Mouse (Mus musculus) forebrain, postnatal 0 days (tissue): ENCODE results near the gene BC028528. TPM values are rescaled to one million over a fixed set of nuclear protein-coding genes. Genes with fewer than 3 reads are reported as not detected.

Experiments used
- ATAC-seq: fragments of 200-750 bp; cut with Nextera tagmentation; 2 replicates; pipeline ENCODE4 v1.8.0; 2017; ENCODE audit warnings: mild to moderate bottlenecking, moderate library complexity
- DNase-seq: peaks from one replicate; pipeline ENCODE4 v3.0.0-alpha.2; 2015
- H3K27ac ChIP-seq: fragments of 300-500 bp; sonication (generic); 2 replicates; pipeline ENCODE4 v1.5.1; 2014; ENCODE audit warnings: low read depth, mild to moderate bottlenecking, antibody characterized with exemption, low read length, moderate library complexity, mixed read lengths
- H3K27me3 ChIP-seq: fragments of 300-500 bp; sonication (generic); 2 replicates; pipeline ENCODE4 v1.6.1; 2014; ENCODE audit warnings: mild to moderate bottlenecking, low read length, mixed read lengths; ENCODE audit not compliant: insufficient read depth
- H3K36me3 ChIP-seq: fragments of 300-500 bp; sonication (generic); 2 replicates; pipeline ENCODE4 v1.6.1; 2014; ENCODE audit warnings: mild to moderate bottlenecking, moderate library complexity; ENCODE audit not compliant: insufficient read depth
- H3K4me1 ChIP-seq: fragments of 300-500 bp; sonication (generic); 2 replicates; pipeline ENCODE4 v1.6.1; 2014; ENCODE audit warnings: antibody characterized with exemption; ENCODE audit not compliant: insufficient read depth
- H3K4me2 ChIP-seq: fragments of 300-500 bp; sonication (generic); 2 replicates; pipeline ENCODE4 v1.6.1; 2014; ENCODE audit warnings: low read depth, mild to moderate bottlenecking, moderate library complexity
- H3K4me3 ChIP-seq: fragments of 300-500 bp; sonication (generic); 2 replicates; pipeline ENCODE4 v1.5.1; 2014; ENCODE audit warnings: low read depth, low read length, mixed read lengths
- H3K9ac ChIP-seq: fragments of 300-500 bp; sonication (generic); 2 replicates; pipeline ENCODE4 v1.6.1; 2014; ENCODE audit warnings: mild to moderate bottlenecking
- H3K9me3 ChIP-seq: fragments of 300-500 bp; sonication (generic); 2 replicates; pipeline ENCODE4 v1.6.1; 2016; ENCODE audit warnings: low read length
- CTCF ChIP-seq: sonication (generic); IDR thresholded peaks from 2 replicates; pipeline ENCODE4 v1.5.1; 2016; ENCODE audit warnings: antibody characterized with exemption, control low read depth, low read depth
- WGBS: fragments of 180-500 bp; shearing (Covaris S2); extraction: QIAGEN DNeasy Blood & Tissue Kit; methylation state at CpG from one replicate; pipeline ENCODE4 v1.1.7; 2014; 5-methylcytosine and 5-hydroxymethylcytosine counted together
- polyA plus RNA-seq: library from polyadenylated mRNA; unstranded; fragments of >200 nt; fragmentation: Nextera tagmentation; extraction: Ambion mirVana; gene quantifications from 2 replicates; pipeline ENCODE4 v1.2.1, GENCODE M21; 2015
- total RNA-seq: library from RNA; depleted of rRNA; stranded (reverse); fragments of >200 nt; gene quantifications from 2 replicates; pipeline ENCODE4 v1.2.3, GENCODE M21; 2014

Gene BC028528
- total and polyA plus RNA-seq, 2 experiments from 2014 or later = 5.7 to 18.4 TPM

- peak overlapping the region; percentile 24; the same call in 1 of the 2 replicates for H3K4me3 ChIP-seq
- no peak overlapping the region for H3K27ac ChIP-seq
- WGBS = 2% methylated on average over 12 of the region's 12 CpGs
- H3K4me2 ChIP-seq = peak overlapping the region; percentile 50
- H3K27me3 ChIP-seq = peaks cover 10% of the 10 kb centered on the region; the same call in 1 of the 2 replicates
- no peaks in the 10 kb centered on the region for H3K9me3 ChIP-seq
- peak; percentile 63 for TF ChIP-seq CTCF
- H3K4me1 ChIP-seq = peaks cover 25% of the 10 kb centered on the region
- H3K36me3 ChIP-seq = no peaks in the 10 kb centered on the region
- DNase-seq = peak; percentile 50
- no peak overlapping the region for H3K9ac ChIP-seq
- ATAC-seq = 0 out of 2 replicates have a peak, but pooled peaks have one; percentile 40
These were observed 14.2 kb upstream of the BC028528 start for GRCm38 (mm10) chr3:95905940-95906492.

DNA sequence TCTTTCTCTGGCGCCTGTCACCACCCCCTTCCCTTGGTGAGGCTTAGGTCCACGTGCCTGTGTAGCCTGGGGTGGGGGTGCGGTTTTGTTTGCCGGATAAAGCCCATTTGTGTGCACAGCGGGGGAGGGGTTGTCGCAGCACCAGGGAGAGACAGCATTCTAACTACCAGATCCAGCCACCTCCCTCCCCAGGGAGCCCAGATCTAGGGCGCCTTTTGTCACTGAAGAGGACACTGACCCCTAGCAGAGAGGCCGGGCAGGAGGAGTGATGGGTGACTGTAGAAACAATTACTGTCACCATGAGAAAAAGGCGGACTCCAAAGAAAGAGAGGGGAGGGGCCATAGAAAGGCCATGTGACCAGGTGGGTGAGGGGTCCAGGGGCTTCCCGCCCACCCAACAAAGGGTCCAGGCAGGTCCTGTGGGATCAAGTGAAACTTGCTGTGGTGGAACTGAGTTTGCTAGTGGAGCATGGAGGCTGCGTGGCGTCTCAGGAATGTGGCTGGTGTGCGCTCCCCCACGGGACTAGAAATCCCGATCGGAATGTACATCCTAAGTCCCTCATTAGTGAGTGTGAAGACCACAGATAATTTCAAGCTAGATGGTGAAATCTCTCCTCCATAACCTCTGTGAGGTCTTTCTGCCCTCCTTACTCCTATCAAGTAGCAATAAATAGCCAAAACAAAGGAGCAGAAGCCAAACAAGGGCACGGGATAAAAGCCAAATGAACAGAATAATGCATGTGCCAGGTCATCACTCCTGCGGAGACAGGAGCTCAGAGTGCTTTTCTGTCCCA lies 13.5 kb upstream of the BC028528 start:
- ATAC-seq (peak; percentile 51; the same call in 1 of the 2 replicates), DNase-seq (no peak)
- WGBS = under 1% methylated on average over 18 of the region's 18 CpGs
- Histone ChIP-seq H3K9me3 (no peaks in the 10 kb centered on the region), H3K36me3 (no peaks in the 10 kb centered on the region), H3K4me1 (peaks cover 25% of the 10 kb centered on the region), H3K27me3 (peaks cover 10% of the 10 kb centered on the region; the same call in 1 of the 2 replicates), H3K4me3 (peak overlapping the region; percentile 24), H3K27ac (no peak overlapping the region), H3K4me2 (peak overlapping the region; percentile 50), H3K9ac (0 out of 2 replicates have a peak overlapping the region, but pooled peaks have one; percentile 0)
- no peak for TF ChIP-seq CTCF

DNA sequence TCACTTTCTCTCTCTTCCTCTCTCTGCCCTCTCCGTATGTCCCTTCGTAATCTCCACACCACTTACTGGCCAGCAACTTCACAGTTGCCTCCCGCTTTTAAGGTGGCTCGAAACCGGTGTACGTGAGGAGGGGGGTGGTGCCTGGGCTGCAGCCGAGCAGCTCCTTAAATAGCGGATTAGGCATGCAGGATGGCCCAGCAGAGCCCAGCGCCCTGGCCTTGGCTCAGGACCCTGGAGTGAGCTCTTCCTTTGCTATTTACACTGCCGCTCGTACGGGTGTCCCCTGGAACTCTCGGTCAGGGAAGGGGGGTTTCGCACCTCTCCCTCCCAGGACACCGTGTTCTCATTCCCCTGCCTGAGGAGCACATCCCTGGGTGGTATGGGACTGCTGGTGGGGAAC lies 12.8 kb upstream of the BC028528 start, which contains the start of gene Car14:
Car14 (minus strand) TSS at position 124 of the 400 bp plus-strand sequence.
- ATAC-seq (no peak), DNase-seq (no peak)
- Histone ChIP-seq H3K4me1 (peaks cover 25% of the 10 kb centered on the region), H3K27me3 (peaks cover 10% of the 10 kb centered on the region; the same call in 1 of the 2 replicates), H3K4me2 (peak within 1 kb of the TSS; percentile 50), H3K4me3 (peak within 1 kb of the TSS; percentile 24), H3K36me3 (no peaks in the 10 kb centered on the region), H3K9ac (0 out of 2 replicates have a peak within 1 kb of the TSS, but pooled peaks have one; percentile 10), H3K27ac (no peak within 1 kb of the TSS), H3K9me3 (no peaks in the 10 kb centered on the region)
- no peak for TF ChIP-seq CTCF
- WGBS = 1% methylated on average over 15 of the region's 15 CpGs

- ATAC-seq = no peak
- H3K4me2 ChIP-seq = peak overlapping the region; percentile 50; the same call in 1 of the 2 replicates
- H3K4me3 ChIP-seq = peak overlapping the region; percentile 3; the same call in 1 of the 2 replicates
- H3K27me3 ChIP-seq = peaks cover 10% of the 10 kb centered on the region; the same call in 1 of the 2 replicates
- H3K36me3 ChIP-seq = no peaks in the 10 kb centered on the region
- H3K9me3 ChIP-seq = no peaks in the 10 kb centered on the region
- H3K4me1 ChIP-seq = peaks cover 25% of the 10 kb centered on the region
- DNase-seq = no peak
- no peak overlapping the region for H3K27ac ChIP-seq
- no peak for TF ChIP-seq CTCF
- WGBS = 3% methylated on average over 15 of the region's 15 CpGs
- 0 out of 2 replicates have a peak overlapping the region, but pooled peaks have one; percentile 10 for H3K9ac ChIP-seq
These were observed 12.1 kb upstream of the BC028528 start for GRCm38 (mm10) chr3:95903753-95904502.

- Histone ChIP-seq H3K9me3 (no peaks in the 10 kb centered on the region), H3K4me1 (peaks cover 25% of the 10 kb centered on the region), H3K27ac (no peak overlapping the region), H3K27me3 (peaks cover 10% of the 10 kb centered on the region; the same call in 1 of the 2 replicates), H3K4me2 (no peak overlapping the region), H3K9ac (no peak overlapping the region), H3K36me3 (no peaks in the 10 kb centered on the region), H3K4me3 (no peak overlapping the region)
- 26% methylated on average over 6 of the region's 6 CpGs for WGBS
- ATAC-seq (no peak), DNase-seq (no peak)
- TF ChIP-seq CTCF = no peak
These were observed 10.8 kb upstream of the BC028528 start for GRCm38 (mm10) chr3:95902643-95903042.

- H3K4me1 ChIP-seq = peaks cover 25% of the 10 kb centered on the region
- no peak overlapping the region for H3K9ac ChIP-seq
- no peak for TF ChIP-seq CTCF
- no peak overlapping the region for H3K4me3 ChIP-seq
- H3K4me2 ChIP-seq = no peak overlapping the region
- no peaks in the 10 kb centered on the region for H3K9me3 ChIP-seq
- DNase-seq = no peak
- H3K27ac ChIP-seq = no peak overlapping the region
- H3K27me3 ChIP-seq = peaks cover 10% of the 10 kb centered on the region; the same call in 1 of the 2 replicates
- H3K36me3 ChIP-seq = 0 out of 2 replicates have a peak, but pooled peaks cover 3% of the 10 kb centered on the region
- ATAC-seq = no peak
These were observed 10.5 kb upstream of the BC028528 start for GRCm38 (mm10) chr3:95902373-95902625.
